Mouse (Mus musculus): Measurements from ENCODE around the gene Rasa4. TPM values are rescaled to one million over a fixed set of nuclear protein-coding genes. Genes with fewer than 3 reads are reported as not detected.
A peak's percentile ranks its signal among the peaks of the same experiment; 100 is the strongest.
"Not testable (repeated sequence)": the region's sequence is repeated elsewhere in the genome, so short reads cannot be mapped to it uniquely, and the experiment has no call there.

Gene Rasa4
- total RNA-seq (2021) = 1 to 10 TPM; 3.2 to 6.7 TPM
- long read RNA-seq, experiment 1, partial matches to known transcripts = 1 of 6 reads
- long read RNA-seq, experiment 1, other reads (novel, unspliced or antisense) = 2 of 6 reads
- long read RNA-seq, experiment 2, partial matches to known transcripts = 1 of 3 reads
- long read RNA-seq, experiment 2, other reads (novel, unspliced or antisense) = 0 of 3 reads

DNA sequence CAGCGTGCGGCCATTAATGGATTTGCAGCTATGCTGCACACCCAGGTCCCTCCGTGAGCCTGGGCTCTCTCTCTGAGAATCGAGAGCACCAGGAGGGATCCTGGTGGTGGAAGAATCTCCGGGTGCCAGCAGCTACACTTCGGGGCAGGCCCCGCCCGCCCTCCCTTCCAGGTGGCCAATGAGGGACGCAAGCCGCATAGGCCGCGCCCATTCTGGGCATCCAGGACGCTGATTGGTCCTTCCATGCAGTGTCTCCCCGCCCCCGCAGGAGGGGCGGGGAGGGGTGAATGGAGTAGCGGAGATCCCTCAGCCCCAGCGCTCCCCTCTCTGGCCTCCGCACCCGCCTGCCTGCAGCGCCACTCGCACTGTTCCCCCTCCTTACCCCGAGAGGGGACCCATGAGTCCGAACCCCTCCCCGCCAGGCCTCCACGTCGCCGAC lies at the start of gene Rasa4:
Gene Rasa4, plus strand, starts transcription at position 248 of the 439 bp plus-strand sequence.
- intact Hi-C loops (cut with DNase I) = no loop called here
- DNase-seq (ENCODE audit: low spot score in 2 of 2) = peak; percentile 94 to 96

DNA sequence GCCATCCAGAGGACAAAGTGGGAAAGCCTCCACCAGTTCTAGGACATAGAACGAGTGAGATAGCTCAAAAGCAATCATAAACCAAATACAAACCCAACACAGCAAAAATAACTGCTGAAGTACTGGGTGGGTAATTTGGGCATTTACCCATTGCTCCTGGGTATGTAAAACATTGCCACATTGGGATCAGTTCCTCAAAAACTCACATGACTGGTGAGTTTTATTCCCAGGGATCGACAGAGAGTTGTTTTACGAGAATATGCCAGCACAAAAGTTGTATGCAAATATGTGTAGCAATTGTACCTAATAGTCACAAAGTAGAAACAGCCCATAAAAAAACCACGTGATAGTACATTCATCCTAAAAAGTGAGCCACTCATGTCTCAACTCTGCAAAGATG lies 48.8 kb upstream of the Rasa4 start:
- intact Hi-C loops (cut with DNase I) = loop anchor here (5.0 kb wide), 1 partner anchor 48 kb away; no protein-coding TSS in a partner anchor
- no peak for DNase-seq (ENCODE audit: low spot score in 2 of 2)

- intact Hi-C loops (cut with DNase I) = no loop called here
Measured at GRCm38 (mm10) chr5:136035285-136035684, 48.4 kb upstream of the Rasa4 start.

GRCm38 (mm10) chr5:136036667-136037066 lies 47.0 kb upstream of the Rasa4 start:
- no peak for DNase-seq (ENCODE audit: low spot score in 2 of 2)

More at GRCm38 (mm10) chr5:136035285-136035684, 48.4 kb upstream of the Rasa4 start:
- DNase-seq (ENCODE audit: low spot score in 2 of 2) = no peak

DNA sequence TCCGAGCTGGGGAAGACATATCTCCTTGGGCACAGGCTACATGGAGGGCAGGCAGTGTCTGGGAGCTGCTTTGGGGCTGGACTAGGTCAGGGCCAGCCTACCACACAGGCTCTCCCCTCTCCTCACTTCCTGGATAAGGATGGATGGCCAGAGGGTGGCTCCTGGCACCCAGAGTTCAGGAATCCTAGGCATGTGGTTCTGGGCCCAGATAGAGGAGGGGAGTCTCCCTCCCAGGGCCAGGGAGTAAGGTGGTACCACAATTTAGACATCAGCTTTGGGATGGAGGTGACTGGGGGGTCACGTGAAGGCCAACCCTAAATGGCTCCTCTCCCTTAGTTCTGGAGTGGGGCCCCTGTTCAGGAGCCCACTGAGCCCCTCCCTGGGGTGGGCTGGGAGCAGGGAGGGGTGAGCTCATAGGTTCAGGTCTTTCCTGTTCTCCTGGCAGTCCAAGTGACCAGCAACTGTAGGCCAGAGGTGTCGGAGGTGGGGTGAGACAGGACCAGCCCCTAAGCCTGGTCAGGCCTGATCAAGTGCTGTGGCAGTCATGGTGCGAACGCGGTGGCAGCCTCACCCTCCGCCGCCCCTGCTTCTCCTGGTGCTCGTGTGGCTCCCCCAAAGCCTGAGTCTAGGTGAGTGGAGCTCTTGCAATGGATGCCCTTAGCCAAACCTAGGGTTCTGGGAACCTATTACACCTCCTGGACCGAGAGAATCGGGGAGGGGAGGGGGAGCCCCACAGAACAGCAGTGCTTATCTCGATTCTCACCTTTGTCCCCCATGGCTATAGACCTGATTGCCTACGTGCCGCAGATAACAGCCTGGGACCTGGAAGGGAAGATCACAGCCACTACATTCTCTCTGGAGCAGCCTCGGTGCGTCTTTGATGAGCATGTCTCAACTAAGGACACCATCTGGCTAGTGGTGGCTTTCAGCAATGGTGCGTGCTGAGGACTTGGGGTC lies 45.2 kb upstream of the Rasa4 start, which contains the start of gene Upk3b:
Gene Upk3b, plus strand, starts transcription at position 239 of the 957 bp plus-strand sequence.
- no peak for DNase-seq (ENCODE audit: low spot score in 2 of 2)
- intact Hi-C loops (cut with DNase I) = no loop called here

More at GRCm38 (mm10) chr5:136036667-136037066, 47.0 kb upstream of the Rasa4 start:
- intact Hi-C loops (cut with DNase I) = no loop called here

GRCm38 (mm10) chr5:136040210-136040609 lies 43.5 kb upstream of the Rasa4 start:
- DNase-seq (ENCODE audit: low spot score in 2 of 2) = no peak
- intact Hi-C loops (cut with DNase I) = no loop called here

- intact Hi-C loops (cut with DNase I) = no loop called here
- no peak for DNase-seq (ENCODE audit: low spot score in 2 of 2)
Measured at GRCm38 (mm10) chr5:136041260-136041659, 42.5 kb upstream of the Rasa4 start.

GRCm38 (mm10) chr5:136041666-136042065 lies 42.0 kb upstream of the Rasa4 start:
- intact Hi-C loops (cut with DNase I) = no loop called here
- DNase-seq (ENCODE audit: low spot score in 2 of 2) = no peak

- intact Hi-C loops (cut with DNase I) = no loop called here
- DNase-seq (ENCODE audit: low spot score in 2 of 2) = no peak
Measured at GRCm38 (mm10) chr5:136044865-136045264, 38.9 kb upstream of the Rasa4 start.

DNA sequence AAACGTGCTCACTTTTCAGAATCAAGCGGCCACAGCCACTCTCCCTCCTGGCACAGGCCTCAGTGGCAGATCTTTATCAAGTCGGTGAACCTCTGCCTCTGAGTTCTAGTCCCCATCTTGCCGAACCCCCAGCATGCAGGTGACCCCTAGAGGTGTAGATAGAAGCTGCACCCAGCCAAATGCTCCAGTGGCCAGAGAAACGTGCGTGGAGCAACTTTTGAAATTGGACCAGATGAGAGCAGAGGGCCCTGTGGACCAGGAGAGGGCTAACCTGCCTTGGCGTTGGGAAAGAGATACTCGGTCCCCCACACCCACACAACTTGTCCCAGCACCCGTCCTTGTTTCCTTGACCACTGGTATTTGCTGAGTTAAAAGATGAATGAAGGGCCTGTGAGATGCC lies 38.3 kb upstream of the Rasa4 start:
- intact Hi-C loops (cut with DNase I) = no loop called here

GRCm38 (mm10) chr5:136045987-136046386 lies 37.7 kb upstream of the Rasa4 start:
- intact Hi-C loops (cut with DNase I) = no loop called here
- peak; percentile 82 to 88 for DNase-seq (ENCODE audit: low spot score in 2 of 2)

More for the DNA sequence above, 38.3 kb upstream of the Rasa4 start:
- DNase-seq (ENCODE audit: low spot score in 2 of 2) = no peak

DNA sequence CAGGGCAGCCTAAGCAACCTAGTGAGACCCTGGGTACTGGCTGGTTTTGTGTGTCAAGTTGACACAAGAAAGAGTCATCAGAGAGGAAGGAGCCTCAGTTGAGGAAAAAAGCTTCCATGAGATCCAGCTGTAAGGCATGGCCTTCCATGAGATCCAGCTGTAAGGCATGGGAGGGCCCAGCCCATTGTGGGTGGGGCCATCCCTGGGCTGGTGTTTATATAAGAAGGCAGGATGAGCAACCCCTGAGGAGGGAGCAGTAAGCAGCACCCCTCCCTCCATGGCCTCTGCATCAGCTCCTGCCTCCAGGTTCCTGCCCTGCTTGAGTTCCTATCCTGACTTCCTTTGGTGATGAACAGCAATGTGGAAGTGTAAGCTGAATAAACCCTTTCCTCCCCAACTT lies 35.2 kb upstream of the Rasa4 start:
- DNase-seq (ENCODE audit: low spot score in 2 of 2); intact Hi-C loops (cut with DNase I): not testable (repeated sequence)

DNA sequence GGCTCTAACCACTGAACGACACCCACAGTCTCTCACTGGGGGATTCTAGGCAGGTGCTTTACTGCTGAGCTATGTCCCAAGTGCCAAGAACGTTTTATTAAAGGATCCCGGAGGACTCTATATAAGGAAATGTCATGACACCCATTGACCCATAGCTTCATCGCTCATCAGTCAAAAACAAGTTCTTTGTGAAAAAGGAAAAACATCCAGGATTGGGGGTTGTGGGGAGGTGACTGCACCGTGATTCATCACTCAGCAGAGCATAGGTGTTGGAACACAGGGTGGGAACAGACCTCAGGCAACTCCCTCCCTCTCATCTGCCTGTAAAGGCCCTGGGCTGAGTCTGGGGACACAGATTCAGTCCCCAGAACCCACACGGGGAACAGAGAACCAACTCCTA lies 33.8 kb upstream of the Rasa4 start:
- intact Hi-C loops (cut with DNase I) = no loop called here
- DNase-seq (ENCODE audit: low spot score in 2 of 2) = no peak

DNA sequence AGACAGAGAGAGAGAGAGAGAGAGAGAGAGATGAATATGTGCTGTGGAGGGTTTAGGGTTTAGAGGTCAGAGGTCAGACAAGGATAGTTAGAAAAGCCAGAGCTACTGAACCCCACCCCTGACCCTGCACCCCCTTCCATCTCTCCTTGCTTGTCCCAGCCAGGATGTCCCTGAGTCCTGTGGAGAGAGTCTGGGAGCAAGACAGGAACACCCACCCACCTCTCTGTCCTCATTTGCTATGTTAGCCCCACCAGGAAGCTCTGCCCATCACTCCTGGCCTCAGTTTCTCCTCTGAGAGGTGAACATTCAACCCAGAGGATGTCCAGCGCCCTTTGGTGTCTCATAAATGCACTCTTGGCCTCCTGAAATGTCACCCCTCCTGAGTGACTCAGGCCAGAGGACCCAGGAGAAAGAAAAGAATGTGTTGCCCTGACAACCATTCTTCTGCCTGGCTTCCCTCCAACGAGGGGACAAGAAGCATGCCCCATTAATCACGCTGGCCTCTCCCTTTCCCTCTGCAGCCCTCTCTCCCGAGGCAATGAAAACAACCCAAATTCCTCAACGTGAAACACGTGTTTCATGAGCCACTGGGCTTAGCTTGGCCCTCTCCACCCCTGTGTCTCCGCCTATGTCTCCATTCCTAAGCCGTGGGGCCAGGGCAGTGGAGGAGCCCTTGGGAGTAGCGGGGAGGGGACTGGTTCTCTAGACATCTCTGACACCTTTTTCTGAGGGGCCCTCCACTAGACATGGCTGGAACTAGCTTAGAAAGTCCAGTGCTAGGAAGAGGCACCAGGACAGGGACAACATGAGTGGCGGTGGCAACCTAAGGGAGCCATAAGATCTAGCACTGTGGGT lies 32.3 kb upstream of the Rasa4 start:
- DNase-seq (ENCODE audit: low spot score in 2 of 2) = peak; percentile 13 to 45
- intact Hi-C loops (cut with DNase I) = no loop called here

- DNase-seq (ENCODE audit: low spot score in 2 of 2) = no peak
- intact Hi-C loops (cut with DNase I) = no loop called here
Measured at GRCm38 (mm10) chr5:136052861-136053655, 30.7 kb upstream of the Rasa4 start.

- intact Hi-C loops (cut with DNase I) = no loop called here
- no peak for DNase-seq (ENCODE audit: low spot score in 2 of 2)
Measured at GRCm38 (mm10) chr5:136054301-136055077, 29.2 kb upstream of the Rasa4 start, which contains the start of gene Upk3bl. TSS of gene Upk3bl (plus strand) at chr5:136054492.

GRCm38 (mm10) chr5:136056062-136056461 lies 27.7 kb upstream of the Rasa4 start:
- DNase-seq (ENCODE audit: low spot score in 2 of 2) = no peak
- intact Hi-C loops (cut with DNase I) = no loop called here

DNA sequence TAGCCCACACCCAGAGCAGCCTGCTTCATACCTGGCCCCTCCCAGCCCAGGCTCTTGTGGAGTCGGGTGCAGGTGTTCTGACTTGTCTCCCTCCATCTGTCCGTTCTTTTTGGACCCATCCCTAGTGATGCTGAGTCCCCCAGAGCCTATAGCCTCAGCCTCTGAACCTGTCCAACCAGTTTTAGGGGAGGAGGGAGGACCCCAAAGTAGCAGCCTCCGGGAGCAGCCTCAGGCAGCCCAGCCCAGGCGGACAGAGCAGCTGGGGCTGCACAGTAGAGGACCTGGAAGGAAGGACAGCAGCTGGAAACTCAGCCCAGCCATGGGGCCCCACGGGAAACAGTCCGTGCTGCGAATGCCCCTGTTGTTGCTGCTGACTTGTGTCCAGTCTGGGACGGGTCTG lies 26.6 kb upstream of the Rasa4 start:
- no peak for DNase-seq (ENCODE audit: low spot score in 2 of 2)
- intact Hi-C loops (cut with DNase I) = no loop called here
